Mouse (Mus musculus) embryonic facial prominence, embryonic 11.5 days (tissue): ENCODE data around the gene Gm17364. TPM values are rescaled to one million over a fixed set of nuclear protein-coding genes. Genes with fewer than 3 reads are reported as not detected.

ENCODE experiments used
- ATAC-seq: fragments of 200-750 bp; cut with Nextera tagmentation; replicated peaks from 2 replicates; pipeline ENCODE4 v1.8.0; 2017; ENCODE audit warnings: low read depth; ENCODE audit not compliant: insufficient number of reproducible peaks, low FRiP score, low TSS enrichment
- DNase-seq: peaks from one replicate; pipeline ENCODE4 v3.0.0-alpha.2; 2015; ENCODE audit warnings: low spot score
- H3K27ac ChIP-seq: fragments of 300-500 bp; sonication (generic); replicated peaks from 2 replicates; pipeline ENCODE4 v1.5.1; 2014; ENCODE audit warnings: mild to moderate bottlenecking, low read depth, low read length, control low read depth
- H3K27me3 ChIP-seq: fragments of 300-500 bp; sonication (generic); 2 replicates; pipeline ENCODE4 v1.6.1; 2014; ENCODE audit warnings: mild to moderate bottlenecking, low read length, moderate library complexity, mixed read lengths; ENCODE audit not compliant: control insufficient read depth, insufficient read depth
- H3K36me3 ChIP-seq: fragments of 300-500 bp; sonication (generic); replicated peaks from 2 replicates; pipeline ENCODE4 v1.6.1; 2014; ENCODE audit warnings: low read depth, mild to moderate bottlenecking, low read length, moderate library complexity, mixed read lengths; ENCODE audit not compliant: control insufficient read depth, insufficient read depth
- H3K4me1 ChIP-seq: fragments of 300-500 bp; sonication (generic); 2 replicates; pipeline ENCODE4 v1.6.1; 2014; ENCODE audit warnings: low read length, mixed read lengths; ENCODE audit not compliant: control insufficient read depth, insufficient read depth
- H3K4me2 ChIP-seq: fragments of 300-500 bp; sonication (generic); 2 replicates; pipeline ENCODE4 v1.6.1; 2014; ENCODE audit warnings: low read depth, mild to moderate bottlenecking, control low read depth, low read length, moderate library complexity
- H3K4me3 ChIP-seq: fragments of 300-500 bp; sonication (generic); 2 replicates; pipeline ENCODE4 v1.5.1; 2014; ENCODE audit warnings: low read depth, low read length, control low read depth
- H3K9ac ChIP-seq: fragments of 300-500 bp; sonication (generic); replicated peaks from 2 replicates; pipeline ENCODE4 v1.6.1; 2014; ENCODE audit warnings: mild to moderate bottlenecking, control low read depth, low read length
- H3K9me3 ChIP-seq: fragments of 300-500 bp; sonication (generic); replicated peaks from 2 replicates; pipeline ENCODE4 v1.6.1; 2016; ENCODE audit warnings: mild to moderate bottlenecking, low read length, inconsistent platforms, mixed read lengths; ENCODE audit not compliant: control insufficient read depth
- WGBS: fragments of 180-500 bp; shearing (Covaris S2); extraction: QIAGEN DNeasy Blood & Tissue Kit; methylation state at CpG from one replicate; pipeline ENCODE4 v1.1.7; 2014; 5-methylcytosine and 5-hydroxymethylcytosine counted together
- polyA plus RNA-seq: library from polyadenylated mRNA; unstranded; fragments of >200 nt; fragmentation: Nextera tagmentation; extraction: Ambion mirVana; gene quantifications from 2 replicates; pipeline ENCODE4 v1.2.1, GENCODE M21; 2014

The Gm17364 gene
- polyA plus RNA-seq, 1 experiment from 2014 or later = not detected

GRCm38 (mm10) chr13:41226513-41226912 is 47.3 kb downstream of the Gm17364 start:
- H3K9me3 ChIP-seq = no peaks in the 10 kb centered on the region
- WGBS = 74% methylated on average over 5 of the region's 5 CpGs
- H3K9ac ChIP-seq = no peak overlapping the region
- no peaks in the 10 kb centered on the region for H3K4me1 ChIP-seq
- H3K36me3 ChIP-seq = no peaks in the 10 kb centered on the region
- no peak overlapping the region for H3K4me3 ChIP-seq
- H3K27ac ChIP-seq = no peak overlapping the region
- H3K4me2 ChIP-seq = no peak overlapping the region
- ATAC-seq = no peak
- no peak for DNase-seq
- H3K27me3 ChIP-seq = no peaks in the 10 kb centered on the region

Other genes with a start within 250 kb of the Gm17364 start
- gene Mak, start 194.3 kb downstream of the Gm17364 start, polyA plus RNA-seq = 0.94 and 1.5 TPM in 2 replicates
- gene Gcm2, start 162.9 kb downstream of the Gm17364 start, polyA plus RNA-seq = not detected in 2 replicates
- not detected in 2 replicates for gene Sycp2l, start 159.7 kb downstream of the Gm17364 start, polyA plus RNA-seq
- 22.7 and 24.1 TPM in 2 replicates for gene Elovl2, start 53.6 kb downstream of the Gm17364 start, polyA plus RNA-seq
- 15.1 and 15.3 TPM in 2 replicates for gene Smim13, start 24.1 kb downstream of the Gm17364 start, polyA plus RNA-seq
- 19.9 and 20.1 TPM in 2 replicates for gene Nedd9, start 213.4 kb upstream of the Gm17364 start, polyA plus RNA-seq